Mouse (Mus musculus): ENCODE measurements at regions not wholly inside any gene's neighbourhood (a gene's known extent, or its start where the extent isn't known, plus 50 kb on each side); places are given as distances from the start of the nearest gene placed in this dataset.

- H3K4me2 ChIP-seq = no peak overlapping the region
- H3K27me3 ChIP-seq = no peaks in the 10 kb centered on the region
- H3K36me3 ChIP-seq = no peaks in the 10 kb centered on the region
- H3K9ac ChIP-seq = no peak overlapping the region
- H3K9me3 ChIP-seq (replicated peaks) = no peaks in the 10 kb centered on the region
- WGBS = 89% methylated on average over 5 of the region's 5 CpGs
- no peaks in the 10 kb centered on the region for H3K4me1 ChIP-seq
- no peak overlapping the region for H3K27ac ChIP-seq
- no peak for ATAC-seq (replicated peaks; ENCODE audit: low FRiP score)
- no peak overlapping the region for H3K4me3 ChIP-seq (replicated peaks)
Measured at GRCm38 (mm10) chr13:38281712-38282111, 63.2 kb upstream of the Bmp6 start.

- Histone ChIP-seq H3K27ac (no peak overlapping the region), H3K36me3 (no peaks in the 10 kb centered on the region), H3K9me3 (replicated peaks) (no peaks in the 10 kb centered on the region), H3K27me3 (no peaks in the 10 kb centered on the region), H3K4me2 (no peak overlapping the region), H3K4me1 (peaks cover 13% of the 10 kb centered on the region), H3K4me3 (replicated peaks) (no peak overlapping the region), H3K9ac (no peak overlapping the region)
- no peak for ATAC-seq (replicated peaks; ENCODE audit: low FRiP score)
- 90% methylated on average over 3 of the region's 3 CpGs for WGBS
Measured at GRCm38 (mm10) chr13:38287960-38288359, 56.9 kb upstream of the Bmp6 start.

GRCm38 (mm10) chr13:38288572-38289440, 56.1 kb upstream of the Bmp6 start:
- no peaks in the 10 kb centered on the region for H3K27me3 ChIP-seq
- no peak overlapping the region for H3K4me3 ChIP-seq (replicated peaks)
- WGBS = 88% methylated on average over 14 of the region's 14 CpGs
- H3K9ac ChIP-seq = no peak overlapping the region
- no peak overlapping the region for H3K4me2 ChIP-seq
- no peak overlapping the region for H3K27ac ChIP-seq
- H3K36me3 ChIP-seq = no peaks in the 10 kb centered on the region
- peaks cover 13% of the 10 kb centered on the region for H3K4me1 ChIP-seq
- no peak for ATAC-seq (replicated peaks; ENCODE audit: low FRiP score)
- H3K9me3 ChIP-seq (replicated peaks) = no peaks in the 10 kb centered on the region

GRCm38 (mm10) chr13:38290287-38290941, 54.5 kb upstream of the Bmp6 start:
- ATAC-seq (replicated peaks; ENCODE audit: low FRiP score) = peak; percentile 85
- Histone ChIP-seq H3K4me1 (peaks cover 13% of the 10 kb centered on the region), H3K27ac (no peak overlapping the region), H3K27me3 (no peaks in the 10 kb centered on the region), H3K9me3 (replicated peaks) (no peaks in the 10 kb centered on the region), H3K9ac (0 out of 2 replicates have a peak overlapping the region, but pooled peaks have one; percentile 7), H3K36me3 (no peaks in the 10 kb centered on the region), H3K4me3 (replicated peaks) (peak overlapping the region; percentile 23), H3K4me2 (peak overlapping the region; percentile 55)
- WGBS = 13% methylated on average over 21 of the region's 21 CpGs

GRCm38 (mm10) chr13:38291487-38291886, 53.4 kb upstream of the Bmp6 start:
- H3K9ac ChIP-seq = no peak overlapping the region
- no peak overlapping the region for H3K4me3 ChIP-seq (replicated peaks)
- H3K36me3 ChIP-seq = no peaks in the 10 kb centered on the region
- no peaks in the 10 kb centered on the region for H3K27me3 ChIP-seq
- no peak overlapping the region for H3K4me2 ChIP-seq
- 92% methylated on average over 4 of the region's 4 CpGs for WGBS
- peaks cover 21% of the 10 kb centered on the region for H3K4me1 ChIP-seq
- no peak for ATAC-seq (replicated peaks; ENCODE audit: low FRiP score)
- H3K9me3 ChIP-seq (replicated peaks) = no peaks in the 10 kb centered on the region
- H3K27ac ChIP-seq = no peak overlapping the region

Data from kidney, embryonic 15.5 days (tissue).